Mouse (Mus musculus) midbrain, postnatal 0 days (tissue): ENCODE data around the gene Hcrtr1. TPM values are rescaled to one million over a fixed set of nuclear protein-coding genes. Genes with fewer than 3 reads are reported as not detected.

ENCODE experiments used
- ATAC-seq: fragments of 200-750 bp; cut with Nextera tagmentation; 2 replicates; pipeline ENCODE4 v1.8.0; 2017; ENCODE audit warnings: moderate number of reproducible peaks, mild to moderate bottlenecking, moderate TSS enrichment, moderate library complexity; ENCODE audit not compliant: low FRiP score
- DNase-seq: peaks from one replicate; pipeline ENCODE4 v3.0.0-alpha.2; 2015; ENCODE audit warnings: low spot score
- H3K27ac ChIP-seq: fragments of 300-500 bp; sonication (generic); 2 replicates; pipeline ENCODE4 v1.5.1; 2014; ENCODE audit warnings: low read depth, mild to moderate bottlenecking, low read length, mixed read lengths
- H3K27me3 ChIP-seq: fragments of 300-500 bp; sonication (generic); 2 replicates; pipeline ENCODE4 v1.6.1; 2014; ENCODE audit warnings: low read length, control low read depth, mixed read lengths; ENCODE audit not compliant: insufficient read depth
- H3K36me3 ChIP-seq: fragments of 300-500 bp; sonication (generic); 2 replicates; pipeline ENCODE4 v1.6.1; 2014; ENCODE audit warnings: low read length, control low read depth, mixed read lengths; ENCODE audit not compliant: insufficient read depth
- H3K4me1 ChIP-seq: fragments of 300-500 bp; sonication (generic); 2 replicates; pipeline ENCODE4 v1.6.1; 2014; ENCODE audit warnings: mild to moderate bottlenecking, control low read depth, antibody characterized with exemption, low read length, mixed read lengths; ENCODE audit not compliant: insufficient read depth
- H3K4me2 ChIP-seq: fragments of 300-500 bp; sonication (generic); 2 replicates; pipeline ENCODE4 v1.6.1; 2014; ENCODE audit warnings: low read depth, mild to moderate bottlenecking, low read length, mixed read lengths; ENCODE audit not compliant: poor library complexity, severe bottlenecking
- H3K4me3 ChIP-seq: fragments of 300-500 bp; sonication (generic); 2 replicates; pipeline ENCODE4 v1.5.1; 2014; ENCODE audit warnings: low read depth, mild to moderate bottlenecking, low read length, moderate library complexity
- H3K9ac ChIP-seq: fragments of 300-500 bp; sonication (generic); replicated peaks from 2 replicates; pipeline ENCODE4 v1.6.1; 2014; ENCODE audit warnings: mild to moderate bottlenecking, low read length, moderate library complexity, mixed read lengths; ENCODE audit not compliant: poor library complexity, severe bottlenecking
- H3K9me3 ChIP-seq: fragments of 300-500 bp; sonication (generic); 2 replicates; pipeline ENCODE4 v1.6.1; 2016; ENCODE audit warnings: low read length, control low read depth
- CTCF ChIP-seq: IDR thresholded peaks from 2 replicates; pipeline ENCODE4 v1.5.1; 2016; ENCODE audit warnings: antibody characterized with exemption, mild to moderate bottlenecking
- WGBS: fragments of 180-500 bp; shearing (Covaris S2); extraction: QIAGEN DNeasy Blood & Tissue Kit; methylation state at CpG from one replicate; pipeline ENCODE4 v1.1.7; 2014; 5-methylcytosine and 5-hydroxymethylcytosine counted together
- polyA plus RNA-seq: library from polyadenylated mRNA; unstranded; fragments of >200 nt; fragmentation: Nextera tagmentation; extraction: Ambion mirVana; gene quantifications from 2 replicates; pipeline ENCODE4 v1.2.1, GENCODE M21; 2015
- total RNA-seq: library from RNA; depleted of rRNA; stranded (reverse); fragments of >200 nt; gene quantifications from 2 replicates; pipeline ENCODE4 v1.2.3, GENCODE M21; 2014

Gene Hcrtr1
- total and polyA plus RNA-seq, 2 experiments from 2014 or later = 13.9 to 20.4 TPM

DNA sequence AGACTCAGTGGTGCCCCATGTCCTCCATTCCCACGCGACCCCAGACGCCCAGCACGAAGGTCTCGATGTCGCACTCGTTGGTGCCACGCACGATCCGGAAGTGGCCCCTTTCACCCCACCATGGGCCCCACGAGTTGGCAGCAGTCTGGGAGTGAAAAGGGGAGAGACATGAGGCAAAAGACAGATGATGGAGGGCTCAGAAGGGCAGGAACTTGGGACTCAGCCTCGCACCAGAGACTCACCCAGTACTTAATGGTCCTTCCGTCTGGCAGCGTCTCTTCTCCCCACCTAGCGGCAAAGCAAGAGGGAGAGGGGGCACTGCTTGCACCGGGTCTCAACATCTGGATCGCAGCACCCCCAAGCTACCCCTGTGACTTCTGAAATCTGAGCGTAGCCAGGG is 26.9 kb upstream of the Hcrtr1 start:
- Histone ChIP-seq H3K4me2 (no peak overlapping the region), H3K27ac (no peak overlapping the region), H3K9me3 (no peaks in the 10 kb centered on the region), H3K4me1 (no peaks in the 10 kb centered on the region; the same call in 1 of the 2 replicates), H3K4me3 (no peak overlapping the region), H3K27me3 (peaks cover 4% of the 10 kb centered on the region; the same call in 1 of the 2 replicates), H3K36me3 (no peaks in the 10 kb centered on the region), H3K9ac (no peak overlapping the region)
- no peak for DNase-seq
- 85% methylated on average over 18 of the region's 18 CpGs for WGBS
- TF ChIP-seq CTCF = no peak
- no peak for ATAC-seq

- Histone ChIP-seq H3K27ac (no peak overlapping the region), H3K9ac (no peak overlapping the region), H3K4me1 (no peaks in the 10 kb centered on the region; the same call in 1 of the 2 replicates), H3K4me3 (no peak overlapping the region), H3K9me3 (no peaks in the 10 kb centered on the region), H3K36me3 (no peaks in the 10 kb centered on the region), H3K4me2 (no peak overlapping the region), H3K27me3 (peaks cover 4% of the 10 kb centered on the region; the same call in 1 of the 2 replicates)
- ATAC-seq (no peak), DNase-seq (no peak)
- WGBS = 87% methylated on average over 6 of the region's 6 CpGs
- no peak for TF ChIP-seq CTCF
Measured at GRCm38 (mm10) chr4:130164121-130164520, 25.0 kb upstream of the Hcrtr1 start.

GRCm38 (mm10) chr4:130163391-130163861 is 24.3 kb upstream of the Hcrtr1 start:
- ATAC-seq (no peak), DNase-seq (no peak)
- Histone ChIP-seq H3K9ac (peak overlapping the region; percentile 24; the same call in 1 of the 2 replicates), H3K27ac (no peak overlapping the region), H3K4me3 (no peak overlapping the region), H3K27me3 (peaks cover 4% of the 10 kb centered on the region; the same call in 1 of the 2 replicates), H3K9me3 (no peaks in the 10 kb centered on the region), H3K4me2 (peak overlapping the region; percentile 12; the same call in 1 of the 2 replicates), H3K36me3 (no peaks in the 10 kb centered on the region), H3K4me1 (no peaks in the 10 kb centered on the region; the same call in 1 of the 2 replicates)
- WGBS = 18% methylated on average over 20 of the region's 20 CpGs
- TF ChIP-seq CTCF = no peak

DNA sequence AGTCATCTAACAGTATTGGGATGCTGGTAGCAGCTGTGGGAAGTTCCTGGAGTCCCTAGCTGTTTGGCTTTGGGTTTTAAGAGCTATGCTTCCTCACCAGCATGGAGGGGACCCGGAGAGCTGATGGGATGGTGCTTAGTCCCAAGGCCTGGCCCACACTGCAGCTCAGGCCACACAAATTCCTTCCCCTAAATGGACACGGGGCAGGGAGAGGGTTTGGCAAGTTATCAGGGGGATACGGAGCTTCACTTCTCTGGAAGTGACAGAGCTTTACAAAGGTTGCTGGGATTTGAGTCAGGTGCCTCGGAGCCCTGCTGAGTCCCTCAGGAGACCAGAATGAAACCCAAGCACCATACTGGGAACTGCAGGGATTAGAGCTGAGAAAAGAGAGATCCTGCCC is 22.2 kb upstream of the Hcrtr1 start:
- H3K9me3 ChIP-seq = no peaks in the 10 kb centered on the region
- H3K27ac ChIP-seq = no peak overlapping the region
- DNase-seq (no peak), ATAC-seq (no peak)
- H3K4me2 ChIP-seq = no peak overlapping the region
- no peaks in the 10 kb centered on the region; the same call in 1 of the 2 replicates for H3K4me1 ChIP-seq
- WGBS = 26% methylated on average over 4 of the region's 4 CpGs
- no peak overlapping the region for H3K4me3 ChIP-seq
- H3K36me3 ChIP-seq = no peaks in the 10 kb centered on the region
- no peak overlapping the region for H3K9ac ChIP-seq
- 0 out of 2 replicates have a peak, but pooled peaks cover 4% of the 10 kb centered on the region for H3K27me3 ChIP-seq
- TF ChIP-seq CTCF = no peak

GRCm38 (mm10) chr4:130156812-130157371 is 17.7 kb upstream of the Hcrtr1 start:
- ATAC-seq = no peak

DNA sequence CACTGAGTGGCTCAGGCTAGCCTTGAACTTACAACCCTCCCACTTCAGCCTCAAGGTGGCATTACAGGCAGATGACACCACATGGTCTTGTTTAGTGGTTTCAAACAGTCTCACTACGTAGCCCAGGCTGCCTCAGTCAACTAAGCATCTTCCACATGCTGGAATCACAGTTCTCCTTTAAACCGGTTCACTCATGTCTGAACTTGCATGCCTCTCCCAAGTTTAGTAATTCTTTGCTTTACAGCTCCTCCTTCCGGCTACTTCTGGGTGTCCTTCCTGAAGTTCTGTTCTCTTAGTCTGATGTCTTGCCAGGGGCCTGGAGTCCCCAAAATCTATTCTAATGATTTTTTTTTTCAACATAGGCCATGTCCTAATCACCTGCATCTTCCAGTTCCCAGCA is 15.1 kb upstream of the Hcrtr1 start:
- Histone ChIP-seq H3K9me3 (no peaks in the 10 kb centered on the region), H3K9ac (no peak overlapping the region), H3K4me3 (no peak overlapping the region), H3K27ac (no peak overlapping the region), H3K4me1 (no peaks in the 10 kb centered on the region), H3K27me3 (0 out of 2 replicates have a peak, but pooled peaks cover 3% of the 10 kb centered on the region), H3K4me2 (no peak overlapping the region), H3K36me3 (no peaks in the 10 kb centered on the region)
- ATAC-seq = no peak
- TF ChIP-seq CTCF = no peak
- no peak for DNase-seq
- WGBS = 80% methylated on average over 3 of the region's 3 CpGs

More at GRCm38 (mm10) chr4:130156812-130157371, 17.7 kb upstream of the Hcrtr1 start:
- H3K9ac ChIP-seq = no peak overlapping the region
- DNase-seq = no peak
- no peaks in the 10 kb centered on the region for H3K36me3 ChIP-seq
- TF ChIP-seq CTCF = no peak
- H3K4me3 ChIP-seq = no peak overlapping the region
- H3K4me2 ChIP-seq = no peak overlapping the region
- no peaks in the 10 kb centered on the region for H3K4me1 ChIP-seq
- no peaks in the 10 kb centered on the region for H3K9me3 ChIP-seq
- 0 out of 2 replicates have a peak, but pooled peaks cover 3% of the 10 kb centered on the region for H3K27me3 ChIP-seq
- no peak overlapping the region for H3K27ac ChIP-seq
- whole genome bisulfite sequencing = 76% methylated on average over 12 of the region's 12 CpGs
